Mouse (Mus musculus) thymus, postnatal 14 days (tissue): ENCODE measurements around the gene Smarcal1.
A peak's percentile ranks its signal among the peaks of the same experiment; 100 is the strongest.

Experiments
- DNase-seq: peaks from one replicate; pipeline ENCODE4 v3.0.0; 2021

Gene Smarcal1

DNA sequence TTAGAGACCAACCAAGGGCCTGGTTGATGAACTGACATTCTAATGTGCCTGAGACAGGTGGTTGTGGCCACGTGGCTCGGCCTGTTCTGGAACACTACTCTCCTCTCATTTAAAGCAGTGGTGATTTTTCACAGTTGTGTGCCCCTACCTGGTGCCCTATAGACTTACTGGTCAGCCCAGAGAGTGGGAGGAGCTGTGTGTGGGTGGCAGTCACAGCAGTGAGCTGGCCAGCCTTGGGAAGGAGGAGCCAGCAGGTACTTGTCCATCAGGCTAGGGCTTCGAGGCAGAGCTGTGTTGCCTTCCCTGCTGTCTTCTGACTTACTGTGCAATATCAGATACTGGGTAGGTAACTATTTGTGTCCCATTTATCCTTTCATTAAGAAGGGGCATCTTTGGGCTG lies 9.3 kb downstream of the Smarcal1 start:
- no peak for DNase-seq

GRCm38 (mm10) chr1:72593340-72593951 lies 10.4 kb downstream of the Smarcal1 start:
- DNase-seq: no peak

DNA sequence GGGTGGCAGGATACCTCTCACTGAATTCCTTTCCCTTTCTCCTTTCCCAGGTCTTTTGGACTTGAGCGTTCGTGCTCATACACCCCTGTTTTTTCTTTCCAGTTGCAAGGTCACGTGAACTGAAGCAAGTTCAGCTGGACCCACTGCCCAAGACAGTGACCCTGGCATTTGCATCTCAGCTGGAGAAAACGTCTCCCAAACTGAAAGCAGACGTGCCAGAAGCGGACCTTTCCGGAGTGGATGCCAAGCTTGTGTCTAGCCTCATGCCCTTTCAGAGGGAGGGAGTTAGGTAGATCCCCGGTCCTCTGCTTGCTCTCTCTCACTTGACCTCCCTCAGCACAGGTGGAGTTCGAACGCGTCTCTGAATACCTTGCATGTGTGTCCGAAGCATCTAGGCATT lies 12.6 kb downstream of the Smarcal1 start:
- no peak for DNase-seq

GRCm38 (mm10) chr1:72596231-72596630 lies 13.2 kb downstream of the Smarcal1 start:
- DNase-seq: no peak

GRCm38 (mm10) chr1:72599146-72600101 lies 16.4 kb downstream of the Smarcal1 start:
- DNase-seq: no peak

DNA sequence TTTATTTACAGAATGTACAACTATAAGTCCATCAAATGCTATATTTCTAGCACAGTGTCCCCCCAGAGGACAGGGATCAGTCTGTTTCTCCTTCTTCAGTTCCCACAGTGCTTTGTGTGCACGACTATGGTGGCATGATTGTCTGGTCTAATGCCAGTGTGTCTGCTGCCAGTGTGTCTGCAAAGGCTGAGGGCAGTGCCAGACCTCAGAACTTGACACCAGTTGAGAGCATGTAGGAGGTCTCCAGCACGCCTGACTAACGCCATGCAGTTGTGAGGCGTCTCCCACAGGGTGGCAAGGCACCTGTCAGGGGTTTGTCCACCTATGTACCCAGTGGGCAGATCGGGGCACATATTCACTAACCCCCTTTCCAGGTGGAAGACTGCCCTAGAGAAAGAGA lies 17.7 kb downstream of the Smarcal1 start:
- no peak for DNase-seq

DNA sequence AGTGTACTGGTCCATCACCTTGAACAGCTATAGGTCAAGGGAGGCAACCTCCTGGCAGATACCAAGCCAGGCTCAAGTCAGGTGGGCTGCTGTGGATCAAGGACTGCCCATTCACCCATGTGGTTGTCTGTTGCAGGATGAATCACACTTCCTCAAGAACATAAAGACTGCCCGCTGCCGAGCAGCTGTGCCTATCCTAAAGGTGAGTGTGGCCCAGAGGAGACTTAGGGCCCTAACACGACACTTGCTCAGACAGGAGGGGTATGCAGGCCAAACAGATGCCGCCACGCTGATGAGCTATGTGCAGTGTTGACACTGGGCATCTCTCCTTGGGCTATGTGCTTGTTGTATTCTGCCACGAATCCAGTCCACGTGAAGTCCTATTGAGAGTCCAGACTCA lies 18.2 kb downstream of the Smarcal1 start:
- no peak for DNase-seq

DNA sequence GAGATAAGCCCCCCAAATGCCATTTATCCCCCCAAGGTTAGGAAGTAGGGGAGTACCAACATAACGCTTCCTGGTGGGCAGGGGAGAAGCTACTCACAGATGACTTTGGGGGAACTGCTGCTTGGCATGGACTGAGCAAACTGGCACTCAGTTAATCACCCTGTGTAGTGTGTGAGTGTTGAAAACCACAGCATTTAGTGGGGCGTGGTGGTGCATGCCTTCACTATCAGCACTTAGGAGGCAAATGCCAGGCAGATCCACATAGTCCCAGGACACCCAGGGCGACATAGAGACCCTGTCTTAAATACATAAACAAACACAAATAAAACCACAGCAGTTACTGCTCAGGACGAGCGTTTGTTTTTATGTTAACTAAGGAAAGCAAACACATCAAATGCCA lies 19.1 kb downstream of the Smarcal1 start:
- no peak for DNase-seq

DNA sequence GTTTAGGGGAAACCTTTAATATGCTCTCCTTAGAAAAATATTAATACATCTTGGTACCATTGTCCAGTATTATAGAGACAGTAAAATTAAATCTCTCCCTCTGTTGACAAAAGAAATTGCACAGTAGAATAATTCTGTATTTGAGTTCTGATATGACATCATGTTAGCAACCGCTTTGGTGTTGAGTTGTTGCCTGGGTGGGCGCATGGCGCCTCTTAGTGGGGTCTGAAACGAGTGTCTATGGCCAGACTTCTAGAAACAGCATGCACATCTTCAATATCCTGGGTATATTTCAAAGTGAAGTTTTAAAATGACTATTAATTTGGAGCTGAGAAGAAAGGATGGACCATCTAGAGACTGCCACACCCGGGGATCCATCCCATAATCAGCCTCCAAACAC lies 19.8 kb downstream of the Smarcal1 start:
- no peak for DNase-seq

- DNase-seq: no peak
Measured at GRCm38 (mm10) chr1:72606186-72606673, 23.2 kb downstream of the Smarcal1 start.

DNA sequence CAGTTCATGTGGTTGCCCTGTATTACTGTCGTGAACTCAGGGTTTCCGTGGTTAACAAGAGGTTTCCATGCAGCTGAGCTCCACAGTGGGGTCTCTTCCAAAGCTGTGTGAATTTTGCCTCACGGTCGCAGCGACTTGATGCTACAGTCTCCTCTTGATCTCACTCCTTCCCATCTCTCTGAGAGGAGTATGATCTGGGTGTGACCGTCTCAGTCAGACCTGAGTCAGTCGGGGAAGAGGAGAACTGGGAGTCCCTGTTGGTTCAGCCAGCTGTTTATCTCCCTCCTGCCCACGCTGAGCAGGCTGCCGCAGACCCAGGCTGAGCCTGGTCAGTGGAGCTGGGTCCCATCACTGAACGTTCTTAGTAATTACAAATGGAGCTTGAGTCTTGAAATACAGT lies 26.1 kb downstream of the Smarcal1 start:
- no peak for DNase-seq

- no peak for DNase-seq
Measured at GRCm38 (mm10) chr1:72609887-72610877, 27.1 kb downstream of the Smarcal1 start.

GRCm38 (mm10) chr1:72612172-72612571 lies 29.1 kb downstream of the Smarcal1 start:
- DNase-seq: no peak

DNA sequence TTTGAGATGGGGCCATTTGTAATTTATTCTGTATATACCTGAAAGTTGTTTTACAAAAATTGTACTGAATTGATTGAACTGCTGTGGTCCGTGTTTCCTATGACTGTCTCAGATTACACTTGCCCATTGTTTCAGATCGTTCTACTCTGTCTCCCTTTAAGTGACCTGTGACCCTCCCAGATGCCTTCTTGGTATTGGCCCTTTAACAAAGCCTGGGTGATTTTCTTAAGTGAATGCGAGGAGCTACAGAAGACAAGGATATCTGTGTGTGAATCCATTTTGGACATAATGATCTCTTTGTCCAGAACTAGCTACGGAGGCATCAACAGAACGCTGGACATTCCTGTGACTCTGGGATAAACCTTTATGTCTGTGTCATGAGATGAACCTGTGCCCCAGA lies 52.2 kb downstream of the Smarcal1 start:
- no peak for DNase-seq

GRCm38 (mm10) chr1:72640658-72641410 lies 57.8 kb downstream of the Smarcal1 start:
- peak; percentile 14 for DNase-seq

GRCm38 (mm10) chr1:72673070-72673469 lies 90.0 kb downstream of the Smarcal1 start:
- DNase-seq: no peak
